Mouse (Mus musculus) liver, embryonic 11.5 days (tissue): ENCODE results near the gene Mrps7. TPM values are rescaled to one million over a fixed set of nuclear protein-coding genes. Genes with fewer than 3 reads are reported as not detected.

ENCODE experiments used
- ATAC-seq: fragments of 200-750 bp; cut with Nextera tagmentation; replicated peaks from 2 replicates; pipeline ENCODE4 v1.8.0; 2017; ENCODE audit warnings: moderate number of reproducible peaks, mild to moderate bottlenecking, moderate TSS enrichment, moderate library complexity; ENCODE audit not compliant: low FRiP score
- DNase-seq: peaks from one replicate; pipeline ENCODE4 v3.0.0-alpha.2; 2017; ENCODE audit warnings: low spot score
- H3K27ac ChIP-seq: fragments of 300-500 bp; sonication (generic); 2 replicates; pipeline ENCODE4 v1.5.1; 2014; ENCODE audit warnings: mild to moderate bottlenecking, low read depth, low read length, control low read depth
- H3K27me3 ChIP-seq: fragments of 300-500 bp; sonication (generic); replicated peaks from 2 replicates; pipeline ENCODE4 v1.6.1; 2014; ENCODE audit warnings: low read length, mixed read lengths; ENCODE audit not compliant: control insufficient read depth, insufficient read depth
- H3K36me3 ChIP-seq: fragments of 300-500 bp; sonication (generic); 2 replicates; pipeline ENCODE4 v1.6.1; 2014; ENCODE audit warnings: mild to moderate bottlenecking, low read length, moderate library complexity, mixed read lengths; ENCODE audit not compliant: control insufficient read depth, insufficient read depth
- H3K4me1 ChIP-seq: fragments of 300-500 bp; sonication (generic); replicated peaks from 2 replicates; pipeline ENCODE4 v1.6.1; 2014; ENCODE audit warnings: low read length, mixed read lengths; ENCODE audit not compliant: control insufficient read depth, insufficient read depth
- H3K4me2 ChIP-seq: fragments of 300-500 bp; sonication (generic); 2 replicates; pipeline ENCODE4 v1.6.1; 2014; ENCODE audit warnings: mild to moderate bottlenecking, control low read depth, moderate library complexity
- H3K4me3 ChIP-seq: fragments of 300-500 bp; sonication (generic); 2 replicates; pipeline ENCODE4 v1.5.1; 2014; ENCODE audit warnings: low read depth, low read length, control low read depth
- H3K9ac ChIP-seq: fragments of 300-500 bp; sonication (generic); 2 replicates; pipeline ENCODE4 v1.6.1; 2014; ENCODE audit warnings: low read depth, low read length, control low read depth
- H3K9me3 ChIP-seq: fragments of 300-500 bp; sonication (generic); 2 replicates; pipeline ENCODE4 v1.6.1; 2016; ENCODE audit warnings: low read length, inconsistent platforms, mixed read lengths; ENCODE audit not compliant: control insufficient read depth
- WGBS: fragments of 180-500 bp; shearing (Covaris S2); extraction: QIAGEN DNeasy Blood & Tissue Kit; methylation state at CpG from one replicate; pipeline ENCODE4 v1.1.7; 2014; 5-methylcytosine and 5-hydroxymethylcytosine counted together
- polyA plus RNA-seq: library from polyadenylated mRNA; unstranded; fragments of >200 nt; fragmentation: Nextera tagmentation; extraction: Ambion mirVana; gene quantifications from 2 replicates; pipeline ENCODE4 v1.2.1, GENCODE M21; 2014

Gene Mrps7
- polyA plus RNA-seq, 1 experiment from 2014 or later: 121 TPM

DNA sequence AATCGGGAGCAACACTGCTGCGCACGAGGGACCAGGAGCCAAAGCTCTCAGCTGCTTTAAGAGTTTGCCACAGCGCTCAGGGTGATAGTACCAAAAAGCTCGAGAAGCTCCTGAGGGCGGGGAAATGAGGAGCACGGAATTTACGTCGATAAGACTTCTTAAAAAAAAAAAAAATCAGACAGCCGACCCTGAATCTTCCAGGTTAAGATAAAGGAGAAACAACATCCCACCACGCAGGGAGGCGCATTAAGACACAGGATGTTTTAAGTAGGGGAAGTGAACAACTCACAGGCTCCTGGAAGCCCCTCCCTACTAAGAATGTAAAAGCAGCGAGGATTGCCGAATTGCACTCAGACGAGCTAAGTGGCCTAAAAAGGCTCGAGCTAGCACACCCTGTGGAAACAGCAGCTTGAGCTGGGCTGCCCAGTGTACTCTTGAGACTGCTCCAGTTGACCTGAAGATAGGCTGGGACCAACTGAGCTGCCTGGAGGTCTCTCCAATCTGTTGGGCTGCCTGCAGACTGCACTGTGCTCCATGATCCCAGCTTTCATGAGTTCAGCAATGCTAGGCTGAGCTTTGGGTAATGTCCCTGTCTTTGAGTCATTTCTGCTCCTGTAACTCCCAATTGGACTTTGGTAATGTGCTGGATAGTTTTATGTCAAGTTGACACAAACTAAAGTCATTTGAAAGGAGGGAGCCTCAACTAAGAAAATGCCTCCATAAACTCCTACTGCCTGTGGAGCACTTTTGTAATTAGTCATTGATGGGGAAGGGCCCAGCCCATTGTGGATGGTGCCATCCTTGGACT, 9.6 kb downstream of the Mrps7 start:
- Histone ChIP-seq H3K9ac (peak overlapping the region; percentile 81), H3K9me3 (no peaks in the 10 kb centered on the region), H3K4me2 (peak overlapping the region; percentile 86), H3K4me3 (peak overlapping the region; percentile 78), H3K36me3 (peaks cover 18% of the 10 kb centered on the region), H3K27me3 (no peaks in the 10 kb centered on the region), H3K27ac (peak overlapping the region; percentile 98), H3K4me1 (peaks cover 17% of the 10 kb centered on the region)
- WGBS: under 1% methylated on average over 16 of the region's 16 CpGs
- ATAC-seq (peak; percentile 60), DNase-seq (no peak)

DNA sequence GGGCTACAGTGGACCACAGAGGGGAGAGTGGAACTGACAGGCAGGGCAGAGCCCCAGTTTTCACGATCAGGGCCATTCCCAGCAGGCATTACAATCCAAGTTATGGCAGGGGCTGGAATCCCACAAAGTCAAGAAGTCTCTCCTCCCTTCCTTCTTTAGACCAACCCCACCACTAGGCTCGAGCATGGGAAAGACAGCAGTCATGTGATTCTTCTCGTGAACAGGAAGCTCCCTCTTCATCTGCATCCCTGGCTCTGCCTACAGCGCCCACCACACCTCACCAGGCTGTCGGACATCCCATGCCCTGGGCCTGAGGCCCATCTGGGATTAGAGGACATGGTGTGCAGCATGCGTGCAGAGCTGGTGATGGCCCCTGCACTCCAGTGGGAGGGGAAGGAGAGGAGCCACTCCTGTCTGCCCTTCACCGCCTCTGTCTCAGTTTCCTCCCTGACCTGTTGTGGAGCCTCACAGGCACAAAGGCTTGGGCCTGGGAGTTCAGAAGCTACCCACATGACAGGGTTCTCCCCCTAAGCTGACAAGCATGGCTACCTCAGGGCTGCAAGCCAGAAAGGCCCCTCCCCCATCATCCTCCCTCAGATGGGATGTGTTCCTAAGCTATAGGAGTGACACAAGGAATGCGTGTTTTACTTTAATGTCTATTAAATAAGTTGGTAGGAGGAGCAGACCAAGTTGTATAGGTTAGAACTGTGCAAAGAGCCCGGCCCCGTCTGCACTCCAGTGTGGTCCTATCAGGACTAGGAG, 10.8 kb downstream of the Mrps7 start:
- no peak for DNase-seq
- Histone ChIP-seq H3K36me3 (peaks cover 16% of the 10 kb centered on the region), H3K27ac (no peak overlapping the region), H3K4me2 (no peak overlapping the region), H3K9ac (no peak overlapping the region), H3K9me3 (no peaks in the 10 kb centered on the region), H3K27me3 (no peaks in the 10 kb centered on the region), H3K4me3 (no peak overlapping the region; the same call in 1 of the 2 replicates), H3K4me1 (peaks cover 17% of the 10 kb centered on the region)
- WGBS: 84% methylated on average over 10 of the region's 10 CpGs
- ATAC-seq: no peak

DNA sequence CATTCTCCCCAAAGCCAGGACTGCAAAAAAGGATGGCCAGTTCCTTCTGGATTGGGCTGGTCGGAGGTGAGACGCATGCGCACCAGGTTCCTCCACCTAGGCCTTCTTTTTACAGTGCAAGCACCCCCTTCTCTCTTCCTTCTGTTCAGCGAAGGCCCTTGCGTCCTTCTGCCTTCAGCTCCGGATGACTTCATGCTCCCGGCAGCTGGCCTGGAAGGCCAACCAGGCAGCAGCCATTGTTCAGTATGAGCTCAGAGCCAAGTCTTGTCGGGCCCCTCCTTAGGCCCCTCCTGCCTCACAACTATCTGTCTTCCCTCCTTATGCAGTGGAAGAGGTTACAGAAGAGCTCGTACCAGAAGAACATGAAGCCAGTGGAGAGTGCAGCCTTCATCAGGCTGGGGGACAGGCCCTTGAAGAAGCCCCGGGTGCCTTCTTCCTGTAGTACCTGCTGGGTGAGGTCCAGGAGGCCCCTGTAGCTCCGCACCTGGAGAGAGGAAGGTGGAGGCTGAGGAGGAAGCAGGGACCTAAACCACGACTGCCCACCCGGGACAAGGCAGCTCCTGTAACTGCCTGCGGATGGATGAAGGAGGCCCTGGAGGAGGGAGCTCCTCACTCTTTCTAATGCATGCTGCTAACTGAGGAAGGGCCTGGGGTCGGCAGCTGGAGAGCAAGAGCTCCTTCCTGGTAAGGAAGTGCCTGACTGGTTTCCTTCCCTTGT, 11.5 kb downstream of the Mrps7 start:
- H3K4me1 ChIP-seq: peaks cover 17% of the 10 kb centered on the region
- no peaks in the 10 kb centered on the region for H3K9me3 ChIP-seq
- no peaks in the 10 kb centered on the region for H3K27me3 ChIP-seq
- H3K27ac ChIP-seq: no peak overlapping the region
- H3K4me3 ChIP-seq: no peak overlapping the region
- peaks cover 14% of the 10 kb centered on the region for H3K36me3 ChIP-seq
- ATAC-seq: no peak
- H3K4me2 ChIP-seq: no peak overlapping the region
- H3K9ac ChIP-seq: no peak overlapping the region
- no peak for DNase-seq
- WGBS: 79% methylated on average over 15 of the region's 15 CpGs

DNA sequence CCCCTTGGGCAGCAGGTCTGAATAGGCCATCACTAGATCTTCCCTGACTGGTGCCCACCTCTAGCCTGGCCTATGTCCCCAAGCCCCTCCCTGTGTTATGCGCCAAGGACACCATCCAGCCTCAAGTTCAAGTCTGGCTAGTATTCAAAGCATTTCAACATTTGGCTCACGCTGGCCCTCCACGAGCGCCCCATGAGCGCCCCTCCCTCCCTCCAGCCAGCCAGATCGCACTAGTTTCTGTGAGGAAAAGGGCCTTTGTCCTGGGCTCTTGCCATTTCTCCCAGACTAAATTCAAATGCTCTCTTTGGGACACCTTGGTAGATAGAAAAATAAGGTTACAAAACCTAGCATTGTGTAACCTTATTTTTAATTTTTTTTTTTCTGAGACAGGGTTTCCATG, 12.2 kb downstream of the Mrps7 start:
- Histone ChIP-seq H3K9ac (no peak overlapping the region), H3K27me3 (no peaks in the 10 kb centered on the region), H3K27ac (no peak overlapping the region), H3K9me3 (no peaks in the 10 kb centered on the region), H3K36me3 (peaks cover 19% of the 10 kb centered on the region), H3K4me1 (peaks cover 17% of the 10 kb centered on the region), H3K4me3 (no peak overlapping the region), H3K4me2 (no peak overlapping the region)
- 88% methylated on average over 6 of the region's 6 CpGs for WGBS
- ATAC-seq (no peak), DNase-seq (no peak)

DNA sequence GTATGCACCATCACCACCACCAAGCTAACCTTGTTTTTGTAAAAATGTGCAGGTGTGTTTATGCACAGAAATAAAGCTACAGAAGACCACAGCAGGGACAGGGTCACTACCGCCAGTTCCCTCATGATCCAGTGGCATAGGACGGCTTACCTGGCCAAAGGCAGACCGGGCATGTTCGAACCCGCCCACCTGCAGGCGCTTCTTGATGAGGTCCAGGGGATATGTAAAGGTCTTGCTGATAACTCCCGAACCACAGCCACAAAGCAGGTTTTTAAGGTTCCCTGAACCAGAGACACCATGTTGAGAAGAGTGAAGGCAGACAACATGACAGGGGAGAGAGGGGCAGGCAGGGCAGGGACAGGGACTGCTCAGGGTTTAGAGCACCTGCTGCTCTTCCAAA, 12.6 kb downstream of the Mrps7 start:
- Histone ChIP-seq H3K4me1 (peaks cover 17% of the 10 kb centered on the region), H3K27me3 (no peaks in the 10 kb centered on the region), H3K9ac (no peak overlapping the region), H3K36me3 (peaks cover 24% of the 10 kb centered on the region), H3K4me3 (no peak overlapping the region), H3K4me2 (no peak overlapping the region), H3K9me3 (no peaks in the 10 kb centered on the region), H3K27ac (no peak overlapping the region)
- no peak for DNase-seq
- ATAC-seq: no peak
- 93% methylated on average over 7 of the region's 7 CpGs for WGBS

DNA sequence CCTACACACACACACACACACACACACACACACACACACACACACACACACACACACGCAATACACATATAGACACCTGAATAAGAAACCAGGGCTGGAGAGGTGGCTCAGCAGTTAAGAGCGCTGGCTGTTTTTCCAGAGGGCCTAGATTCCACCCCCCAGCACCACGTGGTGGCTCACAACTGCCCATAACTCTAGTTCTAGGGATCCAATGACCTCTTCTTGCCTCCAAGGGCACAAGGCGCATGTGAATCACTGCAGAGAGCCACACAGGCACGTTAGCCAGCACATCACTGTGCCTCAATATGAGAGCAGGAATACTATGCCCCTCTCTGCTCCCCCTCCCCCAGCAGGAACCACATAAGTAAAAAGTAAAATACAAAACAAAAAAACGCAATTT, 13.2 kb downstream of the Mrps7 start:
- H3K4me3 ChIP-seq: no peak overlapping the region
- no peak overlapping the region for H3K4me2 ChIP-seq
- no peaks in the 10 kb centered on the region for H3K27me3 ChIP-seq
- H3K9ac ChIP-seq: no peak overlapping the region
- no peak for ATAC-seq
- peaks cover 25% of the 10 kb centered on the region for H3K36me3 ChIP-seq
- no peak overlapping the region for H3K27ac ChIP-seq
- DNase-seq: no peak
- H3K4me1 ChIP-seq: peaks cover 14% of the 10 kb centered on the region
- no peaks in the 10 kb centered on the region for H3K9me3 ChIP-seq
- 86% methylated on average over 6 of the region's 6 CpGs for WGBS

DNA sequence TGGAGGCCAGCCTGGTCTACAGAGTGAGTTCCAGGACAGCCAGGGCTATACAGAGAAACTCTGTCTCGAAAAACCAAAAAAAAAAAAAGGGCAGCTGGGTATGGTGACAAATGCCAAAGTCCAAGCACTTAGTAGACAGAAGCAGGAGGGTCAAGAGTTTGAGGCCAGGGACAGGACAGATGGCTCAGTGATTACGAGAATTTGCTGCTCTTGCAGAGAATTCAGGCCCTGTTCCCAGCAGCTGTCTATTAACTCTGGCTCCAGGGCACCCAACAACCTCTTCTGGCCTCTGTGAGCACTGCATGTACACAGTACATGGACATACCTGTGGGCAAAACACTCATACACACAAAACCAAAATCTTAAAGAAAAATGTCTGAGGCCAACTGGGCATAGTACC, 14.3 kb downstream of the Mrps7 start:
- Histone ChIP-seq H3K4me3 (no peak overlapping the region), H3K36me3 (peaks cover 32% of the 10 kb centered on the region), H3K9ac (no peak overlapping the region), H3K4me2 (no peak overlapping the region), H3K27ac (no peak overlapping the region), H3K4me1 (peaks cover 12% of the 10 kb centered on the region), H3K9me3 (no peaks in the 10 kb centered on the region), H3K27me3 (no peaks in the 10 kb centered on the region)
- 84% methylated on average over 2 of the region's 2 CpGs for WGBS
- ATAC-seq (no peak), DNase-seq (no peak)

DNA sequence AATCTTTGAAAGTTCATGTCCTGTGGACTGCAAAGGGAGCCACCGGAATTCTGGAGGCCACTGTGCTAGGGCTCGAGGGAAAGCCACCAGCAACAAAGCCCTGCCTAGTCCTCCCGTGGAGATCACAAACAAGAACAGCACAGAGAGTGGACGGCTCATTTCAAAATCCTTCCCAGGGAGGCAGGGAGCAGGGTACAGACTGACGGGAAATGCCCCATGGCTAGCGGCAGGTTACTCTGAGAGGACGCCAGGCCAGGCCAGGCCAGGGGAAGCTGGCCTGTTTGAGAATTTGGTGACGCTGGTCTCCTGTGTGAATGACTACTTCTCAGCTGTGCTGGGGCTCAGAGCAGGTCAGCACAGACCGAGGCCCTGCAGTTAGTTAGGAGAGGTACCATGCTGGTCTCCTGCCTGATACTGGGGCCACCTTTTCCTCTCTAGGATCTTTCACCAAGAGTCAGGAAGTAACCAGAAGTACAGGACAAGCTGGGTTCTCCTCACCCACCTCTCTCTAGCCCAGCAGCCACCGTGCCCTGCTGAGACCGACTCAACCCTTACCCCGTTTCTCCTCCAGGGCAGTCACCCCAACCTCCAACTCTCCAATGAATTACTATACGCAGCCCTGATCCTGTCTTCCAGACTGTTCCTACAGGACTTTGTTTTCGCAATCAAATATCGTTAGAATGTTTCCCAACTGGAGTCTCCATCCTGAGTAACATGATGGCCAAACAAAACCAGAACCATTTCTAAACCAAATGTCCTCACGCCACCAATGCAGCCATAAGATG, 15.2 kb downstream of the Mrps7 start:
- no peak overlapping the region for H3K4me3 ChIP-seq
- no peak for DNase-seq
- ATAC-seq: no peak
- H3K27ac ChIP-seq: no peak overlapping the region; the same call in 1 of the 2 replicates
- H3K4me1 ChIP-seq: peaks cover 6% of the 10 kb centered on the region; the same call in 1 of the 2 replicates
- H3K9me3 ChIP-seq: no peaks in the 10 kb centered on the region
- no peaks in the 10 kb centered on the region for H3K27me3 ChIP-seq
- no peak overlapping the region for H3K4me2 ChIP-seq
- no peak overlapping the region for H3K9ac ChIP-seq
- peaks cover 32% of the 10 kb centered on the region for H3K36me3 ChIP-seq
- 90% methylated on average over 16 of the region's 16 CpGs for WGBS
